Mouse (Mus musculus) spleen, adult 2 months (tissue): ENCODE data around the gene Cnn1. TPM values are rescaled to one million over a fixed set of nuclear protein-coding genes. Genes with fewer than 3 reads are reported as not detected.

Experiments used
- DNase-seq, 2 experiments: peaks; one replicate each; pipeline versions ENCODE4 v3.0.0 to v3.0.0-alpha.2; 2012 to 2021; ENCODE audit warnings: low spot score in 2 of 2, low read depth in 1 of 2
- H3K27ac ChIP-seq: fragments of 200-500 bp; 2 replicates; pipeline ENCODE4 v1.5.1; 2012; ENCODE audit warnings: low read length, inconsistent platforms; ENCODE audit not compliant: insufficient read depth
- H3K27me3 ChIP-seq: fragments of 200-500 bp; 2 replicates; pipeline ENCODE4 v1.6.1; 2012; ENCODE audit warnings: mild to moderate bottlenecking, moderate library complexity, low read length, inconsistent platforms; ENCODE audit not compliant: control insufficient read depth, insufficient read depth
- H3K36me3 ChIP-seq: fragments of 200-500 bp; 2 replicates; pipeline ENCODE4 v1.6.1; 2012; ENCODE audit warnings: mild to moderate bottlenecking, low read length, inconsistent platforms; ENCODE audit not compliant: control insufficient read depth, insufficient read depth
- H3K4me1 ChIP-seq: fragments of 200-500 bp; 2 replicates; pipeline ENCODE4 v1.6.1; 2011; ENCODE audit warnings: inconsistent platforms; ENCODE audit not compliant: control insufficient read depth, insufficient read depth, insufficient read length
- H3K4me3 ChIP-seq: fragments of 200-500 bp; 2 replicates; pipeline ENCODE4 v1.5.1; 2011; ENCODE audit warnings: mild to moderate bottlenecking, inconsistent platforms; ENCODE audit not compliant: insufficient read depth, insufficient read length; ENCODE audit errors: extremely low read depth
- CTCF ChIP-seq: fragments of 200-500 bp; IDR thresholded peaks from 2 replicates; pipeline ENCODE4 v1.5.1; 2011; ENCODE audit warnings: mild to moderate bottlenecking, inconsistent platforms; ENCODE audit not compliant: insufficient read depth, insufficient read length, insufficient replicate concordance; ENCODE audit errors: extremely low read depth
- POLR2A ChIP-seq: fragments of 200-500 bp; IDR thresholded peaks from 2 replicates; pipeline ENCODE4 v1.6.1; 2011; ENCODE audit warnings: low read depth, low read length, inconsistent platforms
- WGBS: fragments of 180-500 bp; shearing (Covaris S2); methylation state at CpG from one replicate; pipeline ENCODE4 v1.1.7; 2018; 5-methylcytosine and 5-hydroxymethylcytosine counted together
- polyA plus RNA-seq: library from polyadenylated mRNA; depleted of rRNA; stranded (reverse); fragments of >200 nt; gene quantifications from 2 replicates; pipeline ENCODE4 v1.2.3, GENCODE M21; 2012; rRNA removed

The Cnn1 gene
- polyA plus RNA-seq, 1 experiment = 7.2 TPM

- Histone ChIP-seq H3K4me3 (peak within 1 kb of the TSS; percentile 98), H3K27ac (peak within 1 kb of the TSS; percentile 89), H3K27me3 (no peaks in the 10 kb centered on the region), H3K4me1 (no peaks in the 10 kb centered on the region), H3K36me3 (no peaks in the 10 kb centered on the region)
- WGBS = under 1% methylated on average over 58 of the region's 65 CpGs
- TF ChIP-seq CTCF = peak; percentile 2; the same call in 1 of the 2 replicates
- peak; percentile 58 for TF ChIP-seq POLR2A
- DNase-seq = peak; percentile 96 to 99
These were observed 57.7 kb downstream of the Cnn1 start, which contains the start of gene Pigyl for GRCm38 (mm10) chr9:22156497-22157245. Pigyl (plus strand) TSS chr9:22156846.

GRCm38 (mm10) chr9:22157516-22158265 is 58.7 kb downstream of the Cnn1 start:
- TF ChIP-seq POLR2A (no peak), CTCF (no peak)
- H3K27ac ChIP-seq = no peak overlapping the region
- no peaks in the 10 kb centered on the region for H3K27me3 ChIP-seq
- no peaks in the 10 kb centered on the region for H3K36me3 ChIP-seq
- H3K4me3 ChIP-seq = no peak overlapping the region
- WGBS = 84% methylated on average over 34 of the region's 34 CpGs
- DNase-seq = no peak
- no peaks in the 10 kb centered on the region for H3K4me1 ChIP-seq

Other genes starting within 250 kb of the Cnn1 start
- gene Dock6, start 246.6 kb upstream of the Cnn1 start, polyA plus RNA-seq = 43.3 and 47.6 TPM in 2 replicates
- gene Rab3d, start 181.0 kb upstream of the Cnn1 start, polyA plus RNA-seq = 21.1 and 29.6 TPM in 2 replicates
- gene Ccdc159, start 171.7 kb upstream of the Cnn1 start, polyA plus RNA-seq = 0.75 and 0.95 TPM in 2 replicates
- gene Tmem205, start 171.7 kb upstream of the Cnn1 start, polyA plus RNA-seq = 19.4 and 24.1 TPM in 2 replicates
- 2.6 and 3.9 TPM in 2 replicates for gene Plppr2, start 162.2 kb upstream of the Cnn1 start, polyA plus RNA-seq
- 6.5 and 7.4 TPM in 2 replicates for gene Swsap1, start 143.5 kb upstream of the Cnn1 start, polyA plus RNA-seq
- 49.5 and 59.5 TPM in 2 replicates for gene Epor, start 135.7 kb upstream of the Cnn1 start, polyA plus RNA-seq
- 7.4 and 8.0 TPM in 2 replicates for gene Rgl3, start 109.8 kb upstream of the Cnn1 start, polyA plus RNA-seq
- gene Ccdc151, start 96.6 kb upstream of the Cnn1 start, polyA plus RNA-seq = 0.12 TPM in 1 of 2 replicates, not detected in the other
- gene Prkcsh, start 96.4 kb upstream of the Cnn1 start, polyA plus RNA-seq = 47.4 and 48.7 TPM in 2 replicates
- gene Elavl3, start 47.2 kb upstream of the Cnn1 start, polyA plus RNA-seq = not detected in 2 replicates
- not detected in 2 replicates for gene Gm49318, start 28.0 kb upstream of the Cnn1 start, polyA plus RNA-seq
- 21.6 and 28.1 TPM in 2 replicates for gene Zfp653, start 27.8 kb upstream of the Cnn1 start, polyA plus RNA-seq
- gene Ecsit, start 13.8 kb upstream of the Cnn1 start, polyA plus RNA-seq = 21.8 and 30.1 TPM in 2 replicates
- 70.2 and 89.3 TPM in 2 replicates for gene Elof1, start 18.0 kb downstream of the Cnn1 start, polyA plus RNA-seq
- gene Acp5, start 36.5 kb downstream of the Cnn1 start, polyA plus RNA-seq = 309 and 340 TPM in 2 replicates
- gene Pigyl, start 57.6 kb downstream of the Cnn1 start, polyA plus RNA-seq = 23.6 and 38.6 TPM in 2 replicates
- not detected in 2 replicates for gene Zfp872, start 88.9 kb downstream of the Cnn1 start, polyA plus RNA-seq
- gene Zfp809, start 126.5 kb downstream of the Cnn1 start, polyA plus RNA-seq = 13.8 and 15.1 TPM in 2 replicates
- gene Zfp599, start 160.7 kb downstream of the Cnn1 start, polyA plus RNA-seq = 0.13 and 0.15 TPM in 2 replicates
- 3.7 and 4.0 TPM in 2 replicates for gene Zfp810, start 208.4 kb downstream of the Cnn1 start, polyA plus RNA-seq